Mouse (Mus musculus) stomach, postnatal 0 days (tissue): ENCODE results near the gene Tmpo.

ENCODE experiments used
- CTCF ChIP-seq: IDR thresholded peaks from 2 replicates; pipeline ENCODE4 v1.5.1; 2016; ENCODE audit warnings: antibody characterized with exemption, low read depth, mild to moderate bottlenecking, moderate library complexity
- EP300 ChIP-seq: optimal IDR thresholded peaks from 2 replicates; pipeline ENCODE3; 2016; ENCODE audit warnings: antibody characterized with exemption

GRCm38 (mm10) chr10:91171455-91172328 lies 9.4 kb downstream of the Tmpo start:
- TF ChIP-seq CTCF (peak; percentile 23; the same call in 1 of the 2 replicates), EP300 (peak; percentile 95)
